Mouse (Mus musculus) spleen, embryonic (tissue): ENCODE measurements around the gene Dnajc8.

Source experiments
- CTCF ChIA-PET: fragments of 350-600 bp; sonication (Branson Sonifier 250); formaldehyde crosslinking; loops from one replicate; lab custom pipeline; 2022; lab: Charles Lee

Gene Dnajc8

GRCm38 (mm10) chr4:132535406-132536121 lies at the start of gene Dnajc8:
Gene Dnajc8, plus strand, starts transcription at chr4:132535550.
- CTCF ChIA-PET, result no interaction called here

- CTCF ChIA-PET, result no interaction called here
These were observed 46.8 kb upstream of the Dnajc8 start for GRCm38 (mm10) chr4:132488521-132488920.

- CTCF ChIA-PET, result no interaction called here
These were observed 46.4 kb upstream of the Dnajc8 start for GRCm38 (mm10) chr4:132488976-132489375.

- CTCF ChIA-PET, result interaction anchor here (0.5 kb wide), 1 partner anchor 22 kb away, joined by 5 read pairs; no protein-coding TSS in a partner anchor
These were observed 44.9 kb upstream of the Dnajc8 start for GRCm38 (mm10) chr4:132490273-132491010.

GRCm38 (mm10) chr4:132491057-132491456 lies 44.3 kb upstream of the Dnajc8 start:
- CTCF ChIA-PET, result interaction anchor here (0.6 kb wide), 1 partner anchor 306 kb away, joined by 7 read pairs; no protein-coding TSS in a partner anchor

GRCm38 (mm10) chr4:132491748-132492147 lies 43.6 kb upstream of the Dnajc8 start:
- CTCF ChIA-PET, result interaction anchor here (0.6 kb wide), 2 partner anchors 43 to 306 kb away, joined by 4 to 7 read pairs; no protein-coding TSS in a partner anchor

- CTCF ChIA-PET, result interaction anchor here (0.6 to 0.9 kb wide), 2 partner anchors 16 to 42 kb away, joined by 3 to 4 read pairs; no protein-coding TSS in a partner anchor
These were observed 42.9 kb upstream of the Dnajc8 start for GRCm38 (mm10) chr4:132492178-132493060.

GRCm38 (mm10) chr4:132494271-132494918 lies 41.0 kb upstream of the Dnajc8 start:
- CTCF ChIA-PET, result no interaction called here

GRCm38 (mm10) chr4:132501639-132502038 lies 33.7 kb upstream of the Dnajc8 start:
- CTCF ChIA-PET, result no interaction called here

GRCm38 (mm10) chr4:132503344-132503743 lies 32.0 kb upstream of the Dnajc8 start:
- CTCF ChIA-PET, result interaction anchor here (0.5 to 0.7 kb wide), 2 partner anchors 10 to 22 kb away, joined by 5 read pairs; no protein-coding TSS in a partner anchor

- CTCF ChIA-PET, result interaction anchor here (0.6 kb wide), 1 partner anchor 169 kb away, joined by 3 read pairs; no protein-coding TSS in a partner anchor
These were observed 30.2 kb upstream of the Dnajc8 start for GRCm38 (mm10) chr4:132505034-132505738.

- CTCF ChIA-PET, result interaction anchor here (0.6 kb wide), 1 partner anchor 169 kb away, joined by 3 read pairs; no protein-coding TSS in a partner anchor
These were observed 29.6 kb upstream of the Dnajc8 start for GRCm38 (mm10) chr4:132505800-132506199.

GRCm38 (mm10) chr4:132506250-132506649 lies 29.1 kb upstream of the Dnajc8 start:
- CTCF ChIA-PET, result no interaction called here

GRCm38 (mm10) chr4:132507210-132507609 lies 28.1 kb upstream of the Dnajc8 start:
- CTCF ChIA-PET, result no interaction called here

GRCm38 (mm10) chr4:132509621-132510296 lies 25.6 kb upstream of the Dnajc8 start:
- CTCF ChIA-PET, result no interaction called here

GRCm38 (mm10) chr4:132510352-132510798 lies 25.0 kb upstream of the Dnajc8 start, which contains the start of gene Sesn2:
Gene Sesn2, minus strand, starts transcription at chr4:132510501.
- CTCF ChIA-PET, result no interaction called here

GRCm38 (mm10) chr4:132512080-132512479 lies 23.3 kb upstream of the Dnajc8 start:
- CTCF ChIA-PET, result interaction anchor here (0.7 kb wide), 1 partner anchor 1072 kb away, joined by 3 read pairs; the partner anchor contains the start of gene Gpn2

GRCm38 (mm10) chr4:132513395-132514273 lies 21.7 kb upstream of the Dnajc8 start:
- CTCF ChIA-PET, result interaction anchor here (0.7 to 1.2 kb wide), 6 partner anchors 11 to 485 kb away, joined by 3 to 9 read pairs (median 4); partner anchors contain the start of gene Atpif1
